Mouse (Mus musculus): ENCODE data around the gene Tmco4.

Tmco4 gene

DNA sequence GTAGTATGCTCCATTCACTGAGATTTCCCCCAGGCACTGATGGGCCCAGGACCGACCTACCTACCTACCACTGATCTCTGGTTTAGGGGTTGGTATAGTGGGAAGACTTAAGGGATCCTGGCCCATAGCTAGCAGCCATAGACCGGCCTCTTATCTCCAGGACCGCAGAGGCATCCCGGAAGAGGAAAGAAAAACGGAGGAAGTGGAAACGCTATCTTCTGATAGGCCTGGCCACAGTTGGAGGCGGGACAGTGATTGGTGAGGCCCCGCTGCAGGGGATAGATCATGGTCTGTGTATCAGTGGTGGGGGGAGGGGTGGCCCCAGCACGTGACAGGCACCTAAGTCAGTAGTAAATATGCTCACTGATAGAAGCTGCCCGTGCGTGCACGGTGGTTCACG, 46.7 kb downstream of the Tmco4 start:
- DNase-seq (ENCODE audit: low spot score), result no peak

DNA sequence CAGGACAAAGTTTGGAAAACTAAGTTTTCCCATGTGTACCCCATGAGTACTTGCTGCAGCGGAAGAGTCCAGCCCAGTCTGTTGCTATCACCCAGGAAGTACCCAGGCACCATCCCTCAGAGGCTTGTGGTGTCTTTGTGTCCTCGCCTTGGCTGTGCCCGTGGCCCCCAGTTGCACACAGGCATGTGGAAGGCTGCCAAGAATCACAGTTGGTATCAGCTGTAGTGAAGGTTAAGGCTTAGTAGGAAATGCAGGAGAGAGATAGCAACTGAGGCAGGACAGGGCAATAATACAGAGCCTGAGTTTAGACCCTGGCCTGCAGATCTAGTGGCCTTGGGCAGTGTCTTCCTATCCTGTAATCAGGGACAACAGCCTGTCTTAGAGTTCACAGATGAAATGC, 47.7 kb downstream of the Tmco4 start:
- DNase-seq (ENCODE audit: low spot score), result no peak

DNA sequence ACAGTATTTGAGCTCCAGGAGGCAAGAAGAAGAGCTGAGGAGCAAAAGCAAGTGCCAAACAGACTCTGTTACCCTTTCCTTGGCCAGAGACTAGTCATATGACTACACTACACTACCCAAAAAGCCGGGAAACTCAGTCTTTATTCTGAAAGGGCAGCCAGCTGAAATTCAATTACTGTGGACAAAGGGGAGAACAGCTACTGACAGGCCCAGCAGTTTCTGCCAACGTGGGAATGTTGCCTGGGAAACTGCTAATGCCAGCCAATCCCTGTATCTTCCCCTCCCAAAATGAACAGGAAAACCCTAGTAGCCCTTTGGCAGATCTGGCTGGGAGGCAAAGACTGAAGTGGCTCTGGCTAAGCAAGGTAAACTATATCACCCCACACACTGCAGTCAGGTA, 51.7 kb downstream of the Tmco4 start:
- DNase-seq (ENCODE audit: low spot score), result no peak

DNA sequence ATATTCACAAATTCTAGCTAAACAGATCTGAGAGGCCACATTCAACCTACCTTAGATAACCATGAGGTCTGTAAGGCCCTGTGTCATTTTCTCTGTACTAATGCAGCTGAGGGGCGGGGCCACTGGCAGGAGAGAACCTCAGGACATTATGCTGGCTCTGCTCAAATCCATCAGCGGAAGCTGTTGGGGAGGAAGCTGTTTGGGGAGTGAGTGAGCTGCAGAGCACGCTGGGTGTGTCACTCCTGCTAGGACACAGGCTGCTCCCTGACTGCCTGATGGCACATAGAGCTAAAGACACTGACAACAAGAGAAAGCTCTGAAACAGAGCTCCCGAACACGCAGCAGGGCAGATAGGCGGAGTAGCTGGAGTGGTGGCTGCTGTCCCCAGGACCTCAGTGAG, 58.0 kb downstream of the Tmco4 start:
- no peak for DNase-seq (ENCODE audit: low spot score)

DNA sequence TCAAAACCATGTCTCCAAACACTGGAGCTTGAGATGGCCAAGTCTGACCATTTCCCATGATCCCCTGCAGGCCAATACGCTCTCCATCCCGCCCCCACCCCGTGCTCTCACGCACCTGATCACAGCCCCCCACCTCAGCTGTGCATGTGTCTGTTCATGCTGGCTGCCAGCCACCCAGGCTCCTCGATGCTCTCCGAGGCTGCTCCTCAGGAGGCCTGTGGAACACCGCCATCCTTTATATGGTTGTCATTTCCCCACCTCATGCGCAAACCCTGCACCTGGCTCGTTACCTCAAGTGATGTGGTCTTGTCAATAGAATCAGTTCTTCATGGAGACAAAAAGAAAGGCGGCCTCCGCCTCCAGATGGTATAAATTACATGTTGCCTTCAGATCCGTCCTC, 59.8 kb downstream of the Tmco4 start:
- no peak for DNase-seq (ENCODE audit: low spot score)

DNA sequence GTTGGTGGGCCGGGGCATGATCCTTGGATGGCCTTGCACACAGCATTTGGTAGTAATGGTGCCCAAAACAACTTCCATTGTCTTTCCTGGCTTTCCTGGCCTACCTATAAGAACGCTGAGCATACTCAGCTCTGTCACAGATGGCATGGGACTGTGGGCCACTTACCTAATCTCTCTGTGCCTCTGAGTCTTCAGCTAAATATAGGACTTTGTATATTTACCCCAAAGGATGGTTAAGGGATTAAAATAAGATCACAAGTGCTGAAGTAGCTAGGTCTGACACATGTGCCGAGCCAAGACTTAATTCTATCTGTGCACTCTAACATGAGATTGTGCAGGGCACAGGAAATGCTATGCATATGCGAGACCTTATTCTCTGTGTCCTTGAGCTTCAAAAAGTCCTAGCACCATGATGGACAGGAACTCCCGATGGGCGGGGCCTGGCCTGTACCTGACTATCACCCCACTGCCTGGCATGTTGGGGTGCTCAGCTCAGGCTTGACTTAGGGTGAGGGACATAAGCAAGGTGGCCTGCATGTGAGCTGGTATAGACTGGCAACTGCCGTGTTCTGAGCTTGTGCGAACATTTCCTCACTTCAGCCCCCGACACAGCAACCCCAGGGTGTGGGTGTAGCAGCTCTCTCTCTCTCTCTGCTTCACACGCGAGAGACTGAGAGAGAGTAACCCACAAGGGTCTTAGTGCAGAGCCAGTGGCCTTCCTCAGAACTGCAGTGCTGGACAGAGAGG, 60.7 kb downstream of the Tmco4 start:
- DNase-seq (ENCODE audit: low spot score), result no peak

DNA sequence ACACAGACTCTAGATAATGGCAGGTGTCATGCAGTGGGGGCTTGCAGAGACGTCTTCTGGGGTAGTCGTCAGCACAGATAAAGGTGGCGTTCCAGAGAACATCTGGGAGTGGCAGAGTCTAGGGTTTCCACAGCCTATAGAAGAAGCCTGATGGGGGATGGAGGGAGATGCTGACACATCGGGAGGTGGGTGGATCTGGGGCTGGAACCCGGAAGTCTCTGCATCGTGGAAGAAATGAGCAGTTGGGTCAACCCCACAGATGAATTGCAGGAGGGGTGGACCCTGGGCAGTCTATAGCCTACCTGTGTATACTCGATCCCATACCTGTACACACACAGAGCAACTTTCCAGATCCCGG, 61.3 kb downstream of the Tmco4 start:
- no peak for DNase-seq (ENCODE audit: low spot score)

DNA sequence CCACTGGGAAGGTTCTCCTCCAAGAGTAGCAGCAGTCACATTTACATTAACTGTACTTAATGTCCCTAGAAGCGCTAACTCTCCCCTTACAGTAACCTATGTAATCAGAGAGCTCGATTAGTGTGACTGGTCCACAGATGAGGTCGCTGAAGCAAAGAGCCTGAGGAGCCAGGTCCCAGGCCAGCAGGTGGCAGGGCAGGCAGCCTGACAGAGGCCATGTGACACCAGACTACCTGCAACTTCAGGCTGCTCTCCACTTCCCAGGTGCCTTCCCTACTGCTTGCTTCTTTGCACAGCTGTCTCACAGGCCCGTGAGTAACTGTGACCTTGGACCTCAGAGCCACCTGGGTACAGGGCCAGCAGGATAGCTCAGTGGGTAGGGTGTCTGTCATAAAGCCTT, 61.9 kb downstream of the Tmco4 start:
- DNase-seq (ENCODE audit: low spot score), result no peak

DNA sequence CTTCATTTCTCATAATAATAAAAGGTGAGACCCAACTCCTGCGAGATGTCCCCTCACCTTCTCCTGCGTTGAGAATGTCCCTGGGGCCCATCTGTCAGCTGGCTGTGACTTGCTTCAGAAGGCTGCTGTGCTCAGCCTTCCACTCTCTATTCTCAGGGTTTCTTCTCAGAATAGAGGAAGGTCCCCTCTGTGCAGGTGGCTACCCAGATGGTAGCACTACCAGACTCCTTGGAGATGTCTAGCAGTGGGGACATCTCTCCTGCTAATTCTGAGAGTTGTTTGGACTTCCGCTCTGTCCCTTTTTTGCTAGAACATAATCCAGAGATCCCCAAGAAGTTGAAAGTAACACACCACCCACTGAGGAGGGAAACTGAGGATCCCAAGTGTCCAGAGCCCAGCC, 62.3 kb downstream of the Tmco4 start:
- no peak for DNase-seq (ENCODE audit: low spot score)

DNA sequence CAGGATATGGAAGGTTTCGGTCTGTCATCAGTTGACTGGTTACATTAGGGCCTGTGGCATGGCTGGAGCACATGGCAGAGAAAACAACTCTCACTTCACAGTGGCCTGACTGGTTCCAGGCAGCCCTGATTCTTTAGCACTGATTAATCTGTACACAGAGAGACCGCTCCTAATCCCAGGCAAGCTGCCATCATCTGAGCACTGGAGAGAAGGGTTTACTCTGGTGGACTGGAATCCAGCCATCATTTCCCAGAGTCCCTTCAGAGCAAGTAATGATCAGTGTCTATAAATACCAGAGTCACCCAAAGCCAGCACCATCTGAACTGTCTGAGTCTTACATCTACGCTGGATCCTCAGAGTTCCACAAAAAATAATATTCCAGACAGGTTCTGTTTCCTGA, 63.1 kb downstream of the Tmco4 start:
- no peak for DNase-seq (ENCODE audit: low spot score)

DNA sequence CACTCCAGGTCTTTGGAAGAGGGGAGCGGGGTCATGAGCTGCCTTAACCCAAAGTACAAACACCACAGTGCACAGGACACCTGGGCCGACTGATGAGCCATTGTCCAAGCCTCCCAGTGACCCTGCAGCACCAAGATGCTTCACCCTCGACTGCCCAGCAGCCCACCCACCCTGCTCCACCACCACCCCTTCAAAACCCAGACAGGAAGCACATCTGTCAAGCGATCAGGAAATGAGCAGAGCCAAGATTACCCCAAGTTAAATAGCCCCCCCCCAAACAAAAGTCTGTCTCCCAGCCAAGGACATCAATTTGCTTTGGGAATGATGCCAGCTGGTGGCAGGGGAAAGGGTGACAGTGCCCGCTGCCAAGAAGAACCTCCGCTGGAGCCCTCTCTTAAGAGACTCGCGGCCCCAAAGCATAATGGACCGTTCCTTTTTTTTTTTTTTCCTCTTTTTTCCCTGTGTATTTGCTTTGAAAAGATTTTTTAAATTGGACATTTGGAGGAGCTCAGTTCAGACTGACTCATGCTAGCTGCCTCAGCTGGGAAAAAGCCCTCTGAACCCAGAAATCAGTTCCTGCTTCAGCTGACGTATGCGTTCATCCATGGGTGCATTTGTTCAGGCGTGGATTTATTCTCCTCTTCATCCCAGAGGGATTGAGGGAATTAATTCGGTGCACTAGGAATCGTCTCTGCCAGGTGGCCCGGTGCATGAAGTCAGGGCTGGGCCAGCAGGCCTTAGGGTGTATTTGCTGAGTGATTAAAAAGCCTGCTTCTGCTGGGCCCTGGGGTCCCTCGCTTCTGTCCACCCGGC, 65.3 kb downstream of the Tmco4 start:
- DNase-seq (ENCODE audit: low spot score), result no peak

DNA sequence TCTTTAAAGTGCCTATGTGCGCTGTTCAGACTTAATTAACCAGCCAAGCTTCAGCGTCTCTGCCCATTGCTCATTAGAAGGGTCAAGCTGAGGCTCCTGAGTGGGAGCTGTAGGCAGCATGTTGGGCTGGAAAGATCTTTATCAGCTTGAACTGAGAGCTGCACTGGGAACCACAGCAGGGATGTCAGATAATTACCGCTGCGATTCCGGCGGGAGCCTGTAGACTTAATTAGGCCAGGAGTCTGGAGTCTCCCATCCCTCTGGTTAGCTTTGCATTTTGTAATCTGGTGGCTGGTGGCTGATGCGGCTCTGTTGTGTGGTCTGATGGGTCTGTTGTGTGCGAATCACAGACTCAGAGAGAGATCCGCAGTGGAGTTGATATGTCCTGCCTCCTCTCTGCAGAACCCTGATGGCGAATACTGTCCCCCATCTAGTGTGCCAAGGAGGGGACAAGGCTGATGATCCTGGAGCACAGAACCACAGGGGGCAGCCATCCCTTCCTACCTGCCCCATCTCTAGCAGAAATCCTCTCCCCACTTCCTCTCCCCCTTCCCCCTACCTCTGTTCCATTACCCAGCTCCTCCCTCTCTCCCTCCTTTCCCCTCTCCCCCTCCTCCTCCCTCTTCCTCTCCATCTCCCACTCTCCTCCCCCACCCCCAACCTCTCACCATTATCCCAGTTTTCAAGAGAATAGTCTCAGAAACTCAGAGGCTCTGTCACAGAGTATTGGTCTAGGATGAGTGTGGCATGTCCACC, 67.6 kb downstream of the Tmco4 start:
- no peak for DNase-seq (ENCODE audit: low spot score)

DNA sequence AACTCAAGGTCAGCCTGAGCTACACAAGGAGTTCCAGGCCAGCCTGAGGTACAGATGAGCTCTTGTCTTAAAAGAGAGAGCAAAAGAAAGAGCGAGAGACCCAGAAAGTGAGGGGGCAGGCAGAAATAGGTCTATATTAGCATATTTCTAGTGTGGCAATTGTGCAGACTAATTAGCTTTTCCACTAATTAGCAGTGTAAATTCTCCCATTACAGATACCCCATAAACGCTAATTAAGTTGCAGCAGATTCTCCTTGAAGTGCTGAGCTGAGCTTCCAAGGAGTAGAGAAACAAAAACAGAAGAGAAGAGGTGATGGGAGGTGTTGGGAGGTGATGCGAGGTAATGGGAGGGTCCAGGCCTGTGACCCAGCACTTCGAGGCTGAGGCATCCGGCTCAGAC, 69.9 kb downstream of the Tmco4 start:
- no peak for DNase-seq (ENCODE audit: low spot score)

DNA sequence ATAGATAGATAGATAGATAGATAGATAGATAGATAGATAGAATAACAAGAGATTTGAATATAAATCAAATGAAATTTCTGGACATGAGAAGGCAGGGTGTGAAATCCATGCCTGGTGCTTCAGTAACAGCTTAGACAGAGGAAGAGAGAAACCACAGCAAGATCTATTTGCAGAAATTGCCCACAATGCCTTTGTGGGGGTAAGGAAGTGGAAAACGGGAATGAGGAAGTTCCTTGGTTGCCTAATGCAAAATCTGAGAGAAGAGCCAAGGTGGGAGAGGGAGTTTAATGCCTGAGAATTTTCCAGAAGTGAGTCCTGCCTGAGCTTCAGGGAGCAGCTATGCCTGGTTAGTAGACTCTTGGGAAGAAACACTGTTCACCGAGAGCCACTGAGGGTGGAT, 70.9 kb downstream of the Tmco4 start:
- no peak for DNase-seq (ENCODE audit: low spot score)

DNA sequence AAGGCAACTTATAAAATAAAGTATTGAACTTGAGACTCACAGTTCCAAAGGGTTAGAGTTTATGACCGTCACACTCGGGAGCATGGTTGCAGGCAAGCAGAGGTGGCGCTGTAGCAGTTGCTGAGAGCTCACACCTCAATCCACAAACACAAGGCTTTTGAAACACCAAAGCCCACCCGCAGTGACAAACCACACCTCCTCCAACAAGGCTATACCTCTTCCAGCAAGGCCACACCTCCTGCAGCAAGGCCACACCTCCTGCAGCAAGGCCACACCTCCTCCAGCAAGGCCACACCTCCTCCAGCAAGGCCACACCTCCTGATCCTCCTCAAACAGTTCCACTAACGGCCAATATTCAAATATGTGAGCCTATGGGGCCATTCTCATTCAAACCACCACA, 71.9 kb downstream of the Tmco4 start:
- DNase-seq (ENCODE audit: low spot score), result no peak

DNA sequence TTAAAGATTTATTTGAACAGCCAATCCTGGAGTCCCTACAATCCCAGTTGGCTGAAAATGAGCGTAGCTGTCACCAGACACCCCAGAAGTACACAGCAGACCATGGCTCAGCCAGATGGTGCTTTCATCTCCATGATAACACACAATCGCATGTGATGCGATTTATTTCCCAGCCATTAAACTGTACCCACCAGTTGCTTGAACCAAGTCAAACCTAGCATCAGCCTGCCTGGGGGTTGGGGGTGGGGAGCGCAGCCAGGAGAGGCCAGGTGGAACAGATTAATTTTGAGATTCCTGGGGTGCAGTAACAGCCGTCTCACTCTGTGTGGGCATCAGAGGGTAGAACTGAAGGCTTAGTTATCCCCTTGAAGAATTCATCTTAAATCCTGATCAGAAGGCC, 73.7 kb downstream of the Tmco4 start:
- no peak for DNase-seq (ENCODE audit: low spot score)

DNA sequence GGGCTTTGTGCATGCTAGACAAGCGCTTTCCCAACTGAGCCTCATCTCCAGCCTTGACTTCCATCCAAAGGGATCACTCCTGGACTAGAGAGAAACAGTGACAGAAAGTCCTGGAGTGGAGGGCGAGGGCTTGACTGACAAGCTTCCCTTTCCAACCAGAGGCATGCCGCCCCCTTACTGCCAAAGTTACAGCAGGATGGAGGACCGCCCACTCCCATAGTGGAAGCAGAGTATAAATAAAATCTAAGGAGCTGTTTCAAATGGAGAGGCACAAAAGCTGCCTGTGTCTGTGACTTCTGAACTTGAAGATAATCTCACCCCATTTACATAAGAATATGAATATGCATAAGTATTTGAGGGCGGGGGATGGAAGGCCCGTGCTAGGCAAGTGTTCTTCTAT, 75.8 kb downstream of the Tmco4 start:
- DNase-seq (ENCODE audit: low spot score), result no peak

DNA sequence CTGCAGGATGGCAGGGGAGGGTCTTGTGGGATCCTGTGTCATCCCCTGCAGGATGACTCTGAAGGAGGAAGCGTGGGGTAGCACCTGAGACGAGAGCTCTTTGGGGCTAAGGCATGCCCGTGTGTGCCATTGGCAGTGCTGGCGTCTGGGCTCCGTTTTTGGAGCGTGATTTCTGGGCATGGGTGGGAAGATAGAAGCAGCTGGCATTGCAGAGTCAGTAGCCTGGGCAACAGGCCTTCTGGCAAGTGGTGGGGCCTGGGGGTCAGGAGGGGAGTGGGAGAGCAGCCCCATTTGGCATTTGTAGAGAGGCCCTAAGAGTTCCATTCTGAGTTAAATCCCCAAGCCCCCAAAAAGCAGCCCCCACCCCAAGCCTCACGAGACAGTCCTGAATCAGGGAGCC, 80.1 kb downstream of the Tmco4 start:
- no peak for DNase-seq (ENCODE audit: low spot score)

DNA sequence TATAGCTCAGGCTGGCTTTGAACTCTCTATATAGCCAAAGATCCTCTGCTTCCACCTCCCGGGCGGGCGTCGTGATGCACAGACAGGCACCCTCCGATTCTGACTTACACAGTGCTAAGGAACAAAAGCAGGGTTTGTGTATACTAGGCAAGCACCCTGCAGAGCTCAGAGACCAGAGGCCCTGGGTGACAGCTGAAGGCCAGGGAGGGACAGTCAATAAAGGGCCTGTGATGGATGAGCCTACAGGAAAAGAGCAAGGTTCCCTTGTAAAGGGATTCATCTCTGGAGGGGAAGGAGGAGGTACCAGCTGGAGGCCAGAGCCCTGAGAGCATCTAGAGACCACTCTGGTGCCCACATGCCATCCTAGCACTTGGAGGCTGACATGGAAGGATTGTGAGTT, 80.7 kb downstream of the Tmco4 start:
- DNase-seq (ENCODE audit: low spot score), result no peak

DNA sequence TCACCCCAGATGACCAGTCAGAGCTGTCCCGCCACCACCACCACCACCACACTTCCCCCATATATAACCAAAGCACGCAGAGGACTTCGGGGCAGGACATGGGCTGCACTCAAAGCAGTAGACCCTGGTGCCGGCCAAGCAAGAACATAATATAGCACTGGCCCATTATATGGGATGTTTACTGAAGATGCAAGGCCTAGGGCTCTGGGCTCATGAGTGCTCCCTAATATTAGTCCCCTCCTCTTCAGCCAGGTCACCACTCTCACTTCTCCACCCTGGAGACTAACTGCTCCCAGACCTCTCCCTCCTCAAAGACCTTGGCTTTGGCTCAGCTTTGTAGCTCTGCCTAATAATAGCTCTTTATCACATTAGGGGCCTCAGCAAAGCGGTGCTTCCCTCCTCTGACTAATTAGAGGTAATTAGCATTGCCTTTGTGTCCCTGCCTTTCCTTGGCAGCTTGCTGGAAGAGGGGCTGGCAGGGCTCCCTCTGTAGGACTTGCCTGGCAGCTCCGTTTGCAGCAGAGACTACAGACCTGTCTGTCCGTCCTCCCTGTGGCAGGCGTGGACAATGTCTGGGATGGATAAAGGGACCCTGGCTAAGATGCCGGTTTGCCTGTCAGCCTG, 81.7 kb downstream of the Tmco4 start:
- no peak for DNase-seq (ENCODE audit: low spot score)

DNA sequence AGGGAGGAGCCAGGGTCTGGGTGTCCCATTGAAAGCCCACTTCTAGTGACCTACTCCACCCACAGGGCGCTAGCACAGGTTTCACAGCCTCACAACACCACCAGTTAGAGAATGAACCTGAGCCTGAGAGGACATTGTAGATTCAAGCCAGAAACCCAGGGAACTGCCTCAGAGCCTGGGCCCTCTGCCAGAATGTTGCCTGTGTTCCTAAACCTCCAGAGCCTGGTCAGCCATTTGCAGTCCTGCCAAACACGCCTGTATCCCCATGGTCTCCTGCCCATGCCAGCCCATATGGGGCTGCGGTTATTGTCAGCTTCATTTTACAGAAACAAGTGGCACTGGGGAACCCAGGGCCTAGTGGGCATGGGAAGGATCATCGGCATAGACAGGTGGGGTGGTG, 82.6 kb downstream of the Tmco4 start:
- DNase-seq (ENCODE audit: low spot score), result no peak

DNA sequence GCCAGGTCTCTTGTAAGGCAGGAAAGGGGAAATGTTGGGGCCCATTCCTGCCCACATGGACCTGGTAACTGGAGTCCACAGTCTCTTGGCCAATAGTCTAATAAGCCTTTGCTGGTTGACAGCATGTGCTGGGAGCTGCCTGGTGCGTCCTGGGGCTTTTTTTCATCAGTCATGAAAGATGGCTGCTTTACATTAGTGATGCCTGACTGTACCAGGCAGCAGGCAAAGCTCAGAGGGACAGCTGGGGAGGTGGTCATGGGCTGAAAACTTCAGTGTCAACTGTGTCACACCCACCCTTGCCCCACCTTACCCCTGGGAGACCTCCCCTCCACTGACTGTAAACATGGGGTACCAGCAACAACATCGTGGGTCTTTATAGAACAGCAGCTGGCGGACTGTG, 83.1 kb downstream of the Tmco4 start:
- DNase-seq (ENCODE audit: low spot score), result no peak

DNA sequence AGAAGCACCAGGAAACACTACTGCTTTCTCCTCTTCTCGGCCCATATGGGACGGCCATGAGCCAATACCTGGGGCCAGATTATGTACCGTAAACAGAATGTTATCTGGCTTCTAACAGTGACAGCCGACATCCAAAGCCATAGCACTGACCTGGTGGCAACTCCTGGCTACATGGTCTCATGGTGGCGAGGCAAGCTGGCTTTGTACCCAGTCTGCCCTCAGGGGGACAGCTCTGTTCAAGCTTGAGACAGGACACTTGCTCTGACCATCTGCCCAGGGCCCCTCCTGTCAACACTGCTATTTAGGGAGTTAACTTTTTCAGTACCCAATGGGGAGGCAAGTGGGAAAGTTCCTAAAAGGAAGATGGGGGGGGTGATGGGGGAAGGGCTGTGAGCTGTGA, 84.6 kb downstream of the Tmco4 start:
- no peak for DNase-seq (ENCODE audit: low spot score)
